Mouse (Mus musculus): ENCODE data around the gene Usp28. TPM values are rescaled to one million over a fixed set of nuclear protein-coding genes. Genes with fewer than 3 reads are reported as not detected.

The Usp28 gene
- polyA plus RNA-seq, 1 experiment from 2014 or later, result 29.8 TPM

GRCm38 (mm10) chr9:48984320-48984844 is 793 bp upstream of the Usp28 start:
- Histone ChIP-seq H3K4me2 (peak overlapping the region; percentile 66), H3K4me1 (replicated peaks) (peaks cover 39% of the 10 kb centered on the region), H3K9ac (peak overlapping the region; percentile 77), H3K9me3 (no peaks in the 10 kb centered on the region), H3K4me3 (peak overlapping the region; percentile 76), H3K36me3 (no peaks in the 10 kb centered on the region), H3K27me3 (no peaks in the 10 kb centered on the region), H3K27ac (replicated peaks) (peak overlapping the region; percentile 83)
- peak; percentile 6; the same call in 1 of the 2 replicates for ATAC-seq (ENCODE audit: low read depth)
- WGBS, result 37% methylated on average over 8 of the region's 8 CpGs

- no peaks in the 10 kb centered on the region for H3K9me3 ChIP-seq
- peak overlapping the region; percentile 66 for H3K4me2 ChIP-seq
- H3K27ac ChIP-seq (replicated peaks), result peak overlapping the region; percentile 84
- ATAC-seq (ENCODE audit: low read depth), result no peak
- peak overlapping the region; percentile 76 for H3K4me3 ChIP-seq
- H3K4me1 ChIP-seq (replicated peaks), result peaks cover 39% of the 10 kb centered on the region
- H3K9ac ChIP-seq, result peak overlapping the region; percentile 77
- H3K27me3 ChIP-seq, result no peaks in the 10 kb centered on the region
- WGBS, result under 1% methylated on average over 20 of the region's 20 CpGs
- no peaks in the 10 kb centered on the region for H3K36me3 ChIP-seq
These were observed 523 bp downstream of the Usp28 start for GRCm38 (mm10) chr9:48985708-48986088.

GRCm38 (mm10) chr9:48986616-48987141 is 1.5 kb downstream of the Usp28 start:
- Histone ChIP-seq H3K9me3 (no peaks in the 10 kb centered on the region), H3K4me2 (peak overlapping the region; percentile 66), H3K27ac (replicated peaks) (no peak overlapping the region), H3K9ac (peak overlapping the region; percentile 44; the same call in 1 of the 2 replicates), H3K4me3 (peak overlapping the region; percentile 76), H3K4me1 (replicated peaks) (peaks cover 39% of the 10 kb centered on the region), H3K27me3 (no peaks in the 10 kb centered on the region), H3K36me3 (no peaks in the 10 kb centered on the region)
- ATAC-seq (ENCODE audit: low read depth), result no peak
- 22% methylated on average over 7 of the region's 7 CpGs for WGBS

GRCm38 (mm10) chr9:48987201-48988101 is 2.3 kb downstream of the Usp28 start:
- no peaks in the 10 kb centered on the region for H3K9me3 ChIP-seq
- H3K27ac ChIP-seq (replicated peaks), result no peak overlapping the region
- H3K27me3 ChIP-seq, result no peaks in the 10 kb centered on the region
- peak overlapping the region; percentile 44; the same call in 1 of the 2 replicates for H3K9ac ChIP-seq
- no peaks in the 10 kb centered on the region for H3K36me3 ChIP-seq
- no peak for ATAC-seq (ENCODE audit: low read depth)
- H3K4me1 ChIP-seq (replicated peaks), result peaks cover 39% of the 10 kb centered on the region
- peak overlapping the region; percentile 76 for H3K4me3 ChIP-seq
- H3K4me2 ChIP-seq, result peak overlapping the region; percentile 66
- 30% methylated on average over 12 of the region's 12 CpGs for WGBS

- Histone ChIP-seq H3K36me3 (peaks cover 7% of the 10 kb centered on the region; the same call in 1 of the 2 replicates), H3K4me2 (no peak overlapping the region), H3K4me3 (no peak overlapping the region), H3K9me3 (no peaks in the 10 kb centered on the region), H3K27me3 (no peaks in the 10 kb centered on the region), H3K9ac (no peak overlapping the region), H3K4me1 (replicated peaks) (peaks cover 22% of the 10 kb centered on the region), H3K27ac (replicated peaks) (no peak overlapping the region)
- no peak for ATAC-seq (ENCODE audit: low read depth)
- WGBS, result 71% methylated on average over 5 of the region's 5 CpGs
These were observed 6.5 kb downstream of the Usp28 start for GRCm38 (mm10) chr9:48991671-48992070.

- Histone ChIP-seq H3K4me1 (replicated peaks) (no peaks in the 10 kb centered on the region), H3K9ac (no peak overlapping the region), H3K27ac (replicated peaks) (no peak overlapping the region), H3K27me3 (no peaks in the 10 kb centered on the region), H3K4me3 (no peak overlapping the region), H3K4me2 (no peak overlapping the region), H3K36me3 (peaks cover 7% of the 10 kb centered on the region; the same call in 1 of the 2 replicates), H3K9me3 (no peaks in the 10 kb centered on the region)
- 92% methylated on average over 7 of the region's 7 CpGs for WGBS
- no peak for ATAC-seq (ENCODE audit: low read depth)
These were observed 9.6 kb downstream of the Usp28 start for GRCm38 (mm10) chr9:48994779-48995178.

- 95% methylated on average over 1 of the region's 1 CpGs for WGBS
- ATAC-seq (ENCODE audit: low read depth), result no peak
These were observed 10.6 kb downstream of the Usp28 start for GRCm38 (mm10) chr9:48995735-48996134.

GRCm38 (mm10) chr9:48999256-48999655 is 14.1 kb downstream of the Usp28 start:
- H3K27ac ChIP-seq (replicated peaks), result no peak overlapping the region
- H3K36me3 ChIP-seq, result peaks cover 35% of the 10 kb centered on the region
- H3K27me3 ChIP-seq, result no peaks in the 10 kb centered on the region
- WGBS, result 84% methylated on average over 6 of the region's 6 CpGs
- no peak overlapping the region for H3K4me3 ChIP-seq
- ATAC-seq (ENCODE audit: low read depth), result no peak
- H3K4me2 ChIP-seq, result no peak overlapping the region
- H3K4me1 ChIP-seq (replicated peaks), result no peaks in the 10 kb centered on the region
- no peak overlapping the region for H3K9ac ChIP-seq
- H3K9me3 ChIP-seq, result no peaks in the 10 kb centered on the region

More at GRCm38 (mm10) chr9:48995735-48996134, 10.6 kb downstream of the Usp28 start:
- Histone ChIP-seq H3K4me1 (replicated peaks) (no peaks in the 10 kb centered on the region), H3K27me3 (no peaks in the 10 kb centered on the region), H3K4me3 (no peak overlapping the region), H3K36me3 (peaks cover 16% of the 10 kb centered on the region), H3K9me3 (no peaks in the 10 kb centered on the region), H3K4me2 (no peak overlapping the region), H3K27ac (replicated peaks) (no peak overlapping the region), H3K9ac (no peak overlapping the region)

GRCm38 (mm10) chr9:49015824-49016223 is 30.6 kb downstream of the Usp28 start:
- no peaks in the 10 kb centered on the region for H3K4me1 ChIP-seq (replicated peaks)
- ATAC-seq (ENCODE audit: low read depth), result no peak
- H3K36me3 ChIP-seq, result peaks cover 78% of the 10 kb centered on the region
- WGBS, result 73% methylated on average over 7 of the region's 7 CpGs
- H3K27ac ChIP-seq (replicated peaks), result no peak overlapping the region
- no peak overlapping the region for H3K4me3 ChIP-seq
- H3K9ac ChIP-seq, result no peak overlapping the region
- H3K9me3 ChIP-seq, result no peaks in the 10 kb centered on the region
- H3K4me2 ChIP-seq, result no peak overlapping the region
- no peaks in the 10 kb centered on the region for H3K27me3 ChIP-seq

GRCm38 (mm10) chr9:49021289-49021688 is 36.1 kb downstream of the Usp28 start:
- Histone ChIP-seq H3K4me3 (no peak overlapping the region), H3K4me2 (no peak overlapping the region), H3K9me3 (no peaks in the 10 kb centered on the region), H3K27ac (replicated peaks) (no peak overlapping the region), H3K36me3 (peaks cover 47% of the 10 kb centered on the region), H3K9ac (no peak overlapping the region), H3K27me3 (no peaks in the 10 kb centered on the region), H3K4me1 (replicated peaks) (no peaks in the 10 kb centered on the region)
- no peak for ATAC-seq (ENCODE audit: low read depth)
- 95% methylated on average over 5 of the region's 5 CpGs for WGBS

GRCm38 (mm10) chr9:49023956-49024355 is 38.8 kb downstream of the Usp28 start:
- H3K4me2 ChIP-seq, result no peak overlapping the region
- H3K9ac ChIP-seq, result no peak overlapping the region
- no peak overlapping the region for H3K4me3 ChIP-seq
- no peak for ATAC-seq (ENCODE audit: low read depth)
- H3K27me3 ChIP-seq, result no peaks in the 10 kb centered on the region
- H3K9me3 ChIP-seq, result no peaks in the 10 kb centered on the region
- H3K27ac ChIP-seq (replicated peaks), result no peak overlapping the region
- H3K4me1 ChIP-seq (replicated peaks), result no peaks in the 10 kb centered on the region
- H3K36me3 ChIP-seq, result peaks cover 53% of the 10 kb centered on the region
- WGBS, result 71% methylated on average over 5 of the region's 5 CpGs

- 53% methylated on average over 2 of the region's 2 CpGs for WGBS
- ATAC-seq (ENCODE audit: low read depth), result no peak
These were observed 39.4 kb downstream of the Usp28 start for GRCm38 (mm10) chr9:49024529-49024928.

More at GRCm38 (mm10) chr9:49024529-49024928, 39.4 kb downstream of the Usp28 start:
- Histone ChIP-seq H3K4me1 (replicated peaks) (no peaks in the 10 kb centered on the region), H3K27me3 (no peaks in the 10 kb centered on the region), H3K27ac (replicated peaks) (no peak overlapping the region), H3K4me3 (no peak overlapping the region), H3K9ac (no peak overlapping the region), H3K9me3 (no peaks in the 10 kb centered on the region), H3K4me2 (no peak overlapping the region), H3K36me3 (peaks cover 53% of the 10 kb centered on the region)

Measured in neural tube, embryonic 13.5 days (tissue).